Mouse (Mus musculus) C2C12 (cell line): ENCODE data around the gene Akap8l. TPM values are rescaled to one million over a fixed set of nuclear protein-coding genes. Genes with fewer than 3 reads are reported as not detected.

Source experiments
- H3K27me3 ChIP-seq: one replicate; pipeline ENCODE4 v1.6.1; 2011; ENCODE audit not compliant: control insufficient read depth, insufficient read depth, insufficient read length
- H3K36me3 ChIP-seq: one replicate; pipeline ENCODE4 v1.6.1; 2011; ENCODE audit not compliant: control insufficient read depth, insufficient read depth
- H3K4me3 ChIP-seq: one replicate; pipeline ENCODE4 v1.5.1; 2011; ENCODE audit warnings: mild to moderate bottlenecking, control low read depth; ENCODE audit not compliant: poor library complexity, insufficient read depth, severe bottlenecking
- H3K79me2 ChIP-seq: one replicate; pipeline ENCODE4 v1.6.1; 2011; ENCODE audit not compliant: control insufficient read depth, insufficient read depth
- H3K79me3 ChIP-seq: one replicate; pipeline ENCODE4 v1.6.1; 2011; ENCODE audit warnings: low read depth, control low read depth
- H3ac ChIP-seq: one replicate; pipeline ENCODE3; 2011; ENCODE audit warnings: low read depth; ENCODE audit not compliant: control insufficient read depth, insufficient read length
- CEBPB ChIP-seq: IDR thresholded peaks from one replicate; pipeline ENCODE4 v1.6.1; 2011; ENCODE audit warnings: low read depth, mild to moderate bottlenecking, control low read depth, moderate library complexity
- CTCF ChIP-seq: IDR thresholded peaks from one replicate; pipeline ENCODE4 v1.5.1; 2011; ENCODE audit not compliant: control insufficient read depth, insufficient read depth, insufficient read length
- FOSL1 ChIP-seq: IDR thresholded peaks from one replicate; pipeline ENCODE4 v1.8.0; 2011; ENCODE audit warnings: mild to moderate bottlenecking, low read length; ENCODE audit not compliant: poor library complexity, insufficient read depth, severe bottlenecking
- MAX ChIP-seq: IDR thresholded peaks from one replicate; pipeline ENCODE4 v1.6.1; 2011; ENCODE audit warnings: mild to moderate bottlenecking, control low read depth
- MYOD1 ChIP-seq: IDR thresholded peaks from one replicate; pipeline ENCODE4 v1.6.1; 2011; ENCODE audit warnings: low read depth; ENCODE audit not compliant: control insufficient read depth, insufficient read length
- MYOG ChIP-seq: IDR thresholded peaks from one replicate; pipeline ENCODE4 v1.6.1; 2011; ENCODE audit not compliant: control insufficient read depth, insufficient read length; ENCODE audit errors: extremely low read depth
- USF1 ChIP-seq: IDR thresholded peaks from one replicate; pipeline ENCODE4 v1.6.1; 2011; ENCODE audit warnings: low read depth, mild to moderate bottlenecking, control low read depth, moderate library complexity
- polyA plus RNA-seq: library from polyadenylated mRNA; unstranded; fragments of >200 nt; fragmentation: generic; extraction: Trizol; gene quantifications from one replicate; pipeline ENCODE4 v1.2.1, GENCODE M21; 2012; ENCODE audit warnings: missing spikeins

Akap8l gene
- polyA plus RNA-seq, 1 experiment = 10.9 TPM

DNA sequence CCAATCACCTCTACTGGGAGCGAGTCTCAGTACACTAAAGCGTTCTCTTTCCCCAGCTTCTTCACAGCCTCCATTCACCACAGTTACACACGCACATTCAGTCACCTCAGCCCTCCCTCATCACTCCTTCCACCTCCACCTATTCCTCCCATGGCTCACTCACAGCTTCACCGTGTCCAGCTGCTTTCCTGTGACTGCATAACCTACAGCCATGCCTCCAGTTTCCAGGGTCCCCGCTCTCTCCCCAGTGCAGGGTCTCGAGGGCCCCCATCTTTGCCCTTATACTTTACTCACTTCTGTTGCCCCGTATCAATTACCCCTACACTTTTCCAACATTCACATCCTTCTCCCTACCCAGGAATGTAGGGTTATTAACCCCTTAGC is 37.6 kb upstream of the Akap8l start:
- Histone ChIP-seq H3K79me2 (no peaks in the 10 kb centered on the region), H3K36me3 (no peaks in the 10 kb centered on the region), H3K4me3 (no peak overlapping the region), H3K27me3 (peaks cover 14% of the 10 kb centered on the region), H3ac (no peak overlapping the region), H3K79me3 (no peaks in the 10 kb centered on the region)
- TF ChIP-seq CTCF (no peak), USF1 (no peak), MYOG (no peak), CEBPB (no peak), FOSL1 (no peak), MYOD1 (no peak), MAX (no peak)

DNA sequence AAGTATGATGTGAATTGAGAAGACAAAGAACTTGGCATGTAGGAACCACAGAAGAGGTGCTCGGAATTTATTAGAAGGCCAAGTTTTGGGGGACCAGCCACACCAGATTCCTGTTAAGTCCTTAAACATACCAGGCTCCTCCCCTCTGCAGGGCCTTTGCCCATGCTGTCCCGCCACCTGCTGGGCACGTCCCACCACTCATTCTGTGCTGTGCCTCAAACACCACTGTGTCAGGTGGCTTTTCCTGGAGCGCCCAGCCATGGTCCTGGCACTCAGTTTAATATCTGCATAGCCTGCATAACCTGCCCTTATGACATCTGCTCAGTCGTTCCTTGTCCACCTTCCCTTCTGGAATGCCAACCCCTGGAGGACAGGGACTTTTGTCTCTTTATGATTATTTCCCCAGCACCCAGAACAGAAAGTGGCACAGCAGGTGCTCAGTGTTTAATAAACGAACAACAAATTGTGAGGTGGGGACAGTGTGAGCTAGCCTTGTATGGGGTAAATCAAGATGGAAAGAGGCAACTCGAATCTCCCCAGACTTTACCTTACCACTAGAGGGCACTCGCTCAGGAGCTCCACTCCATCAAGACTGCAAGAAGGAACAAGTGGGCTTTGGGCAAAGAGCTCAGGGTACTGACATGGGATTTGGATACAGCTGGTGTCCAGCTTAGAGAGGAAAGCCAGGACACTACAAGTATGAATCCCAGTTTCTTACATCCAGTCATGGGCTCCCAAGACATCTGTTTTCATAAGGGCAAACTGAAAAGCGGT is 36.4 kb upstream of the Akap8l start:
- no peak overlapping the region for H3ac ChIP-seq
- peaks cover 6% of the 10 kb centered on the region for H3K27me3 ChIP-seq
- H3K4me3 ChIP-seq = no peak overlapping the region
- no peaks in the 10 kb centered on the region for H3K36me3 ChIP-seq
- H3K79me2 ChIP-seq = no peaks in the 10 kb centered on the region
- no peaks in the 10 kb centered on the region for H3K79me3 ChIP-seq
- TF ChIP-seq CTCF (peak; percentile 53), MYOD1 (no peak)

DNA sequence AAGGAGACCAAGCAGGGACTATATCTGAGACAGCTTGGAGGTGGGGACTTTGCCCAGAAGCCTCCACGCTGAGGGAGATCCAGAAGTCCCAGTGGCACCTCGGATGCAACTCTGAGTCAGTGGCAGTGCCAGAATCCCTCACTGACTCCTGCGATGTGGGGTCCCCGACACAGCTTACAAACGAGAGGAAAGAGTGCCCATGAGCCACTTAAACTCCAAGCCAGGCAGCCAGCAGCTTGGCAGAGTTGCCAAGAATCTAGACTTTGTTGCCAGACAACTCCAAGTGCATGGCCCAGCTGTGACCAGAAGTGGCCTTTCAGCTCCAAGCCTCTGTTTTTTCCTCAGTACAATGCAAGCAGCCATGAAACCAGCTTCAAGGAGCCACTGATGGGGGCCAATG is 33.3 kb upstream of the Akap8l start:
- TF ChIP-seq FOSL1 (no peak), CEBPB (no peak), CTCF (no peak), MAX (no peak), MYOD1 (no peak)
- H3ac ChIP-seq = no peak overlapping the region
- no peak overlapping the region for H3K4me3 ChIP-seq
- H3K79me3 ChIP-seq = no peaks in the 10 kb centered on the region
- no peaks in the 10 kb centered on the region for H3K27me3 ChIP-seq
- H3K79me2 ChIP-seq = no peaks in the 10 kb centered on the region
- no peaks in the 10 kb centered on the region for H3K36me3 ChIP-seq

DNA sequence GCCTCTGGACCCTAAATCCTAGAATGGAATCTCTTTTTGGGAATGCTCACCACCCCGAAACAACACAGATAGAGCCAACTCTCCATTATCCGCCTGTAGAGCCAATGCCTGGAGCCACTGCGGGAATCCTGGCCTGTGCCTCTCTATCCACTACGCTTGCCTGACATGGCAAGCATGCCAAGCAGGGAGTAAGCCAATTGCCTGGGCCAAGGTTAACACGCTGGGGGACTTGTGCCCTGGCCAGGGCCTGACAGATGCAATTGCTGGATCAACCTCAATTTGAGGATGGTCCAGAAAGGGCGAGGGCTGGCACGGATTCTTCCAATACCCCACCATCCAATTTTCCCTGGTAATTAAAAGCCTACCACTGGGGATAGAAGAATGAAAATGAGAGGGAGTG is 32.2 kb upstream of the Akap8l start:
- Histone ChIP-seq H3K79me2 (no peaks in the 10 kb centered on the region), H3K4me3 (no peak overlapping the region), H3K79me3 (no peaks in the 10 kb centered on the region), H3ac (no peak overlapping the region), H3K27me3 (no peaks in the 10 kb centered on the region), H3K36me3 (no peaks in the 10 kb centered on the region)
- TF ChIP-seq USF1 (no peak), CEBPB (no peak), MAX (no peak), MYOG (no peak), MYOD1 (no peak), FOSL1 (no peak), CTCF (no peak)

DNA sequence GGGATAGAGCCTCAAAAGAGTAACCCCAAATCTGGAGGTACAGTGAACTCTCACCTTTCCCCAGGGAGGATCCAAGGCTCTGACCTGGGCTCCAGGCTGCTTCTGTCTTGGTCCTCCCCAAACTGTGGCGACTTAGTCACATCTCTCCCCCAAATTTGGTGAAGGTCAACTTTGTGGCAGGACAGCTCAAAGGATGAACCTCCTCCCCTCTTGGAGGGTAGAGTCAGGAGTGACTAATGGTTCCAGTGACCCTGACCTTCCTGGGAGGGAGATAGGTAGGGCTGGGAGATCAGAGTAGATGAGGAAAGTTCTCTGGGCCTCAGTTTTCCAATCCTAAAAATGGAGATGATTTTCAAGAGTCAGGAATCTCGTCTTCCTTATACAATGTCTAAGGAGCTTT is 28.4 kb upstream of the Akap8l start:
- Histone ChIP-seq H3K79me2 (no peaks in the 10 kb centered on the region), H3ac (no peak overlapping the region)

DNA sequence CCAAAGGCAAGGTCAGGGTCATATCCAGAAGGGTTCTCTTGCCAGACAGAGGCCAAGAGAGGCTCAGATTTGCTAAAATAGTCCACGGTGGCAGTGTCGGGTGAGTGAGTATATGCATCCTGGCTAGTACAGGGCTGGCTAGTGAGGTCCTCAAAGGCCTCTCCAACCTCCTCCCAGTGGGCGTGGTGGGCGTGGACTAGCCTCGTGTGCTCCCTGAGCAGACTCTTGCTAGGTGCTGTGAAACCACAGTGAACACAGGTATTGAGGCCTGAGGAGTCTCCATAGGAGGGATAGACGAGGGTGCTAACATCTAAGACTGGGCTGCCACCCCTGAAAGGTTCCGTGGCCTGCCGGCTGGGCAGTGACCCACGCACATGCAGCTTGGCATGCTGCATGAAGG is 26.7 kb upstream of the Akap8l start:
- no peaks in the 10 kb centered on the region for H3K27me3 ChIP-seq

More for the DNA sequence above, 28.4 kb upstream of the Akap8l start:
- H3K27me3 ChIP-seq = no peaks in the 10 kb centered on the region
- TF ChIP-seq MYOD1 = no peak
- TF ChIP-seq MYOG = no peak
- TF ChIP-seq USF1 = no peak
- no peak for TF ChIP-seq FOSL1
- TF ChIP-seq CTCF = no peak
- TF ChIP-seq MAX = no peak
- no peak for TF ChIP-seq CEBPB
- H3K79me3 ChIP-seq = no peaks in the 10 kb centered on the region
- H3K36me3 ChIP-seq = no peaks in the 10 kb centered on the region
- H3K4me3 ChIP-seq = no peak overlapping the region

More for the DNA sequence above, 26.7 kb upstream of the Akap8l start:
- H3K4me3 ChIP-seq = no peak overlapping the region
- no peak for TF ChIP-seq CTCF
- no peak for TF ChIP-seq MAX
- TF ChIP-seq CEBPB = no peak
- TF ChIP-seq FOSL1 = no peak
- no peak for TF ChIP-seq MYOG
- no peak for TF ChIP-seq USF1
- H3K79me2 ChIP-seq = no peaks in the 10 kb centered on the region
- no peaks in the 10 kb centered on the region for H3K36me3 ChIP-seq
- H3K79me3 ChIP-seq = no peaks in the 10 kb centered on the region
- H3ac ChIP-seq = no peak overlapping the region
